Mouse (Mus musculus): ENCODE data around the gene Xpnpep3. TPM values are rescaled to one million over a fixed set of nuclear protein-coding genes. Genes with fewer than 3 reads are reported as not detected.

Gene Xpnpep3
- polyA plus RNA-seq, 1 experiment from 2014 or later, result 7.7 TPM

Other genes starting within 250 kb of the Xpnpep3 start
- gene Mrtfa, start 209.4 kb upstream of the Xpnpep3 start, polyA plus RNA-seq (2014; fragmentation: Nextera tagmentation; extraction: Ambion mirVana), result 23.8 and 24.8 TPM in 2 replicates
- 0.77 and 1.1 TPM in 2 replicates for gene Mchr1, start 164.6 kb upstream of the Xpnpep3 start, polyA plus RNA-seq (2014; fragmentation: Nextera tagmentation; extraction: Ambion mirVana)
- 108 and 109 TPM in 2 replicates for gene Slc25a17, start 39.3 kb upstream of the Xpnpep3 start, polyA plus RNA-seq (2014; fragmentation: Nextera tagmentation; extraction: Ambion mirVana)
- gene St13, start 61 bp upstream of the Xpnpep3 start, polyA plus RNA-seq (2014; fragmentation: Nextera tagmentation; extraction: Ambion mirVana), result 176 and 189 TPM in 2 replicates
- gene Dnajb7, start 8.2 kb downstream of the Xpnpep3 start, polyA plus RNA-seq (2014; fragmentation: Nextera tagmentation; extraction: Ambion mirVana), result 0.69 and 0.72 TPM in 2 replicates
- gene Rbx1, start 66.2 kb downstream of the Xpnpep3 start, polyA plus RNA-seq (2014; fragmentation: Nextera tagmentation; extraction: Ambion mirVana), result 515 and 541 TPM in 2 replicates
- gene Ep300, start 185.2 kb downstream of the Xpnpep3 start, polyA plus RNA-seq (2014; fragmentation: Nextera tagmentation; extraction: Ambion mirVana), result 25.4 and 29.6 TPM in 2 replicates